Mouse (Mus musculus) thymus, adult 2 months (tissue): ENCODE measurements around the gene Kdsr.

Experiments used
- CTCF ChIP-seq: fragments of 200-500 bp; IDR thresholded peaks from 2 replicates; pipeline ENCODE4 v1.5.1; 2012; ENCODE audit warnings: mild to moderate bottlenecking, control low read depth, low read length, moderate library complexity, borderline replicate concordance; ENCODE audit not compliant: control insufficient read depth, poor library complexity, insufficient read depth; ENCODE audit errors: extremely low read depth
- POLR2A ChIP-seq: fragments of 200-500 bp; IDR thresholded peaks from 2 replicates; pipeline ENCODE4 v1.6.1; 2012; ENCODE audit warnings: mild to moderate bottlenecking, low read length, control low read depth, moderate library complexity; ENCODE audit not compliant: control insufficient read depth, poor library complexity, insufficient read depth; ENCODE audit errors: extremely low read depth

GRCm38 (mm10) chr1:106684546-106684945, 75.0 kb downstream of the Kdsr start:
- TF ChIP-seq CTCF (no peak), POLR2A (no peak)
